Mouse (Mus musculus) left cerebral cortex, postnatal 25 days (tissue): ENCODE data around the gene Fgfr2. TPM values are rescaled to one million over a fixed set of nuclear protein-coding genes. Genes with fewer than 3 reads are reported as not detected.

Source experiments
- DNase-seq, 2 experiments: peaks; one replicate each; pipeline ENCODE4 v3.0.0; 2022; ENCODE audit warnings: low spot score in 2 of 2, mixed read lengths in 1 of 2
- intact Hi-C: fragments of 180-260 bp; cut with DNase I; formaldehyde crosslinking; loops from one replicate; pipeline ENCODE4 v1.15.1; 2025
- total RNA-seq, 2 experiments: library from RNA; stranded (reverse); gene quantifications; 2 replicates each; pipeline ENCODE4 v1.2.3; 2021

The Fgfr2 gene
- total RNA-seq, 2 experiments from 2014 or later = 37.1 to 42.0 TPM

GRCm38 (mm10) chr7:133053757-133054156 lies 69.4 kb downstream of the Fgfr2 start:
- intact Hi-C loops = no loop called here
- DNase-seq = no peak

GRCm38 (mm10) chr7:133052819-133053218 lies 70.3 kb downstream of the Fgfr2 start:
- intact Hi-C loops = no loop called here
- peak in 1 of 2 experiments; percentile 45 for DNase-seq

GRCm38 (mm10) chr7:133050681-133051080 lies 72.5 kb downstream of the Fgfr2 start:
- DNase-seq = no peak
- intact Hi-C loops = no loop called here

- no peak for DNase-seq
- intact Hi-C loops = loop anchor here (10.0 kb wide), 1 partner anchor 447 kb away; no protein-coding TSS in a partner anchor
Measured at GRCm38 (mm10) chr7:133048085-133048630, 75.0 kb downstream of the Fgfr2 start.

- intact Hi-C loops = loop anchor here (10.0 kb wide), 1 partner anchor 448 kb away; no protein-coding TSS in a partner anchor
- DNase-seq = no peak
Measured at GRCm38 (mm10) chr7:133047287-133047686, 75.9 kb downstream of the Fgfr2 start.

GRCm38 (mm10) chr7:133044721-133045120 lies 78.4 kb downstream of the Fgfr2 start:
- no peak for DNase-seq
- intact Hi-C loops = loop anchor here (10.0 kb wide), 1 partner anchor 450 kb away; no protein-coding TSS in a partner anchor

GRCm38 (mm10) chr7:133041784-133042183 lies 81.4 kb downstream of the Fgfr2 start:
- intact Hi-C loops = loop anchor here (2.0 to 10.0 kb wide), 2 partner anchors 81 to 453 kb away; partner anchors contain the start of gene Fgfr2
- no peak for DNase-seq

GRCm38 (mm10) chr7:133040688-133041345 lies 82.3 kb downstream of the Fgfr2 start:
- intact Hi-C loops = loop anchor here (2.0 to 10.0 kb wide), 2 partner anchors 82 to 454 kb away; partner anchors contain the start of gene Fgfr2
- peak in 1 of 2 experiments; percentile 9 for DNase-seq

- DNase-seq = peak; percentile 16 to 84
Measured at GRCm38 (mm10) chr7:133039556-133040255, 83.4 kb downstream of the Fgfr2 start.

GRCm38 (mm10) chr7:133037618-133038017 lies 85.5 kb downstream of the Fgfr2 start:
- intact Hi-C loops = loop anchor here (5.0 to 10.0 kb wide), 2 partner anchors 197 to 585 kb away; no protein-coding TSS in a partner anchor
- DNase-seq = no peak

More at GRCm38 (mm10) chr7:133039556-133040255, 83.4 kb downstream of the Fgfr2 start:
- intact Hi-C loops = loop anchor here (2.0 to 10.0 kb wide), 4 partner anchors 83 to 583 kb away; partner anchors contain the start of gene Fgfr2

GRCm38 (mm10) chr7:133037217-133037616 lies 85.9 kb downstream of the Fgfr2 start:
- DNase-seq = no peak
- intact Hi-C loops = loop anchor here (5.0 to 10.0 kb wide), 2 partner anchors 198 to 585 kb away; no protein-coding TSS in a partner anchor

GRCm38 (mm10) chr7:133035901-133036300 lies 87.2 kb downstream of the Fgfr2 start:
- intact Hi-C loops = loop anchor here (5.0 to 10.0 kb wide), 2 partner anchors 199 to 586 kb away; no protein-coding TSS in a partner anchor
- DNase-seq = no peak

- peak; percentile 63 to 70 for DNase-seq
- intact Hi-C loops = loop anchor here (2.0 to 10.0 kb wide), 3 partner anchors 202 to 604 kb away; partner anchors contain the start of gene Edrf1
Measured at GRCm38 (mm10) chr7:133032589-133033203, 90.5 kb downstream of the Fgfr2 start.

- no peak for DNase-seq
- intact Hi-C loops = loop anchor here (5.0 to 10.0 kb wide), 2 partner anchors 205 to 543 kb away; no protein-coding TSS in a partner anchor
Measured at GRCm38 (mm10) chr7:133029496-133030047, 93.6 kb downstream of the Fgfr2 start.

GRCm38 (mm10) chr7:133029004-133029403 lies 94.1 kb downstream of the Fgfr2 start:
- DNase-seq = no peak
- intact Hi-C loops = no loop called here

GRCm38 (mm10) chr7:133027930-133028329 lies 95.2 kb downstream of the Fgfr2 start:
- no peak for DNase-seq
- intact Hi-C loops = no loop called here

GRCm38 (mm10) chr7:133024694-133025093 lies 98.5 kb downstream of the Fgfr2 start:
- intact Hi-C loops = no loop called here
- no peak for DNase-seq

- intact Hi-C loops = no loop called here
Measured at GRCm38 (mm10) chr7:133019481-133020020, 103.6 kb downstream of the Fgfr2 start.

GRCm38 (mm10) chr7:133018961-133019360 lies 104.2 kb downstream of the Fgfr2 start:
- DNase-seq = no peak
- intact Hi-C loops = no loop called here

More at GRCm38 (mm10) chr7:133019481-133020020, 103.6 kb downstream of the Fgfr2 start:
- no peak for DNase-seq
